Mouse (Mus musculus): ENCODE measurements around the gene Nr0b2. TPM values are rescaled to one million over a fixed set of nuclear protein-coding genes. Genes with fewer than 3 reads are reported as not detected.
"Not testable (repeated sequence)": the region's sequence is repeated elsewhere in the genome, so short reads cannot be mapped to it uniquely, and the experiment has no call there.

Nr0b2 gene
- polyA plus RNA-seq (2015; fragmentation: Nextera tagmentation; extraction: Ambion mirVana), result 7.5 and 8.1 TPM in 2 replicates

GRCm38 (mm10) chr4:133552768-133553447 is at the start of gene Nr0b2:
Gene Nr0b2 (plus strand): TSS chr4:133553376.
- no peaks in the 10 kb centered on the region for H3K9me3 ChIP-seq
- no peaks in the 10 kb centered on the region; the same call in 1 of the 2 replicates for H3K4me1 ChIP-seq (replicated peaks)
- peak; percentile 92 for ATAC-seq
- H3K27me3 ChIP-seq (replicated peaks), result no peaks in the 10 kb centered on the region
- H3K4me3 ChIP-seq (replicated peaks), result peak within 1 kb of the TSS; percentile 6; the same call in 1 of the 2 replicates
- H3K9ac ChIP-seq, result peak within 1 kb of the TSS; percentile 1; the same call in 1 of the 2 replicates
- WGBS, result 52% methylated on average over 10 of the region's 10 CpGs
- peak within 1 kb of the TSS; percentile 49 for H3K4me2 ChIP-seq (replicated peaks)
- no peaks in the 10 kb centered on the region for H3K36me3 ChIP-seq
- H3K27ac ChIP-seq, result peak within 1 kb of the TSS; percentile 73

DNA sequence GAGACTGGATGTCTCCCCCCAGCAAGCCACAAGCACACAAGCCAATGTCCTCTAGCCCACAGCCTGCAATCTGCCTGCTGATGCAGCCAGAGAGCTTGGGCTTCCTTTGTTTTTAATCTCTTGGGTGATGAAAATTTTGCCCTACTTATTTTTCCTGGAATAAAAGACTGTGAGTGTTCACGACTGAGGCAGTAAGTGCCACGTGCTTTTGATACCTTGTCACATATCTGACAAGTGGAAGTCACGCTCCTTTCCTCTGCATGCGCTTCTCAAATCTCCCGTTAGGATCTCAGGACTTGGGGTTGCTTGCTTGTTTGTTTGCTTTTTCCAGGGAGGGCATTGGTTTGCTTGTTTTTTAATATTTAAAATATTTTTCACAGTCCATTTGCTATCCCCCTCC is 48.9 kb upstream of the Nr0b2 start:
- Histone ChIP-seq H3K4me1 (replicated peaks) (no peaks in the 10 kb centered on the region), H3K9me3 (no peaks in the 10 kb centered on the region), H3K27me3 (replicated peaks) (peaks cover 25% of the 10 kb centered on the region), H3K9ac (no peak overlapping the region), H3K27ac (no peak overlapping the region), H3K36me3 (no peaks in the 10 kb centered on the region), H3K4me2 (replicated peaks) (no peak overlapping the region), H3K4me3 (replicated peaks) (no peak overlapping the region)
- ATAC-seq, result no peak
- WGBS, result 57% methylated on average over 5 of the region's 5 CpGs

- Histone ChIP-seq H3K9ac (no peak overlapping the region), H3K27me3 (replicated peaks) (peaks cover 19% of the 10 kb centered on the region), H3K4me3 (replicated peaks) (no peak overlapping the region), H3K27ac (no peak overlapping the region), H3K9me3 (no peaks in the 10 kb centered on the region), H3K4me2 (replicated peaks) (no peak overlapping the region), H3K4me1 (replicated peaks) (no peaks in the 10 kb centered on the region), H3K36me3 (no peaks in the 10 kb centered on the region)
- ATAC-seq, result no peak
- WGBS, result 60% methylated on average over 9 of the region's 9 CpGs
Observed at GRCm38 (mm10) chr4:133504755-133505485, 48.3 kb upstream of the Nr0b2 start.

DNA sequence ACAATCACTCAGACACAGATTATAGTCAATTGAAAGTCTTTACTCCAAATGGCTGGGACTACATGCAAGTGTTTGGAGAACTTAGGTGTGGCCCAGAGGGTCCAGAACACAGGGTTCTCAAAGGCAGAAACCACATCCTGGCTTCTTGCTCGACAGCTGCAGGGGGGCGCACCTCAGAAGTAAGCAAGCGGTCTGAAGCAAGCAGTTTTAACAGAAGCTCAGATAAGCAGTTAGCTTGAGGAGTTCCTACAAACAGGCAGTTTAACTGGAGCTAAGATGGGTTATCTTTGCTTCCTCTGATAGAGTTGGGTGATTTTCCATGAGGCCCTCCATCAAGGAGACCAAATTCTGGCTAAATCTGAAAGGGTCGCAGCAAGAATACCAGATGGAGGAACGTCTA is 46.6 kb upstream of the Nr0b2 start:
- peaks cover 9% of the 10 kb centered on the region for H3K27me3 ChIP-seq (replicated peaks)
- H3K9ac ChIP-seq, result no peak overlapping the region
- H3K4me3 ChIP-seq (replicated peaks), result no peak overlapping the region
- no peak overlapping the region for H3K4me2 ChIP-seq (replicated peaks)
- 61% methylated on average over 5 of the region's 5 CpGs for WGBS
- H3K9me3 ChIP-seq, result no peaks in the 10 kb centered on the region
- no peak for ATAC-seq
- H3K36me3 ChIP-seq, result no peaks in the 10 kb centered on the region
- H3K4me1 ChIP-seq (replicated peaks), result no peaks in the 10 kb centered on the region
- no peak overlapping the region for H3K27ac ChIP-seq

DNA sequence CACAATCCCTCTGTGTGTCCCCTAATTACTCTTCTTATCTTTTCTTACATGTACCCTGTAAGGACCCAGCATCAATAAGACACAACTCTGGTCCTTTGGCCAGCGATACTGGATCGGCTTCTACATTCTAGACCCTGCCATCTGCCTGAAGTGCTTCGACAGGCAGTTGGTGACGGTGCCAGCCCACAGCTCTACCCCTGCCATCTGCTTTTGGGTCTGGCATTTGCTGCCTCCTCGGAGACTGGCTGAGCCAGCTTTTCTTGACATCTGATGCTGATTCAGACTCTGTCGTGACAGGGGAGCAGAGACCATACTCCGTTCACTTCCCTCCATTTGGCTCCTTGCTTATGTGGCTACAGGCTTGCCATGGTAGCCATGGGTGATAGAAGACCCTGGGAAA is 44.2 kb upstream of the Nr0b2 start:
- WGBS, result 81% methylated on average over 7 of the region's 7 CpGs
- no peak overlapping the region for H3K4me2 ChIP-seq (replicated peaks)
- no peak overlapping the region for H3K4me3 ChIP-seq (replicated peaks)
- H3K27ac ChIP-seq, result no peak overlapping the region
- no peaks in the 10 kb centered on the region for H3K9me3 ChIP-seq
- no peak for ATAC-seq
- no peaks in the 10 kb centered on the region for H3K36me3 ChIP-seq
- H3K9ac ChIP-seq, result no peak overlapping the region
- H3K4me1 ChIP-seq (replicated peaks), result no peaks in the 10 kb centered on the region
- peaks cover 3% of the 10 kb centered on the region; the same call in 1 of the 2 replicates for H3K27me3 ChIP-seq (replicated peaks)

GRCm38 (mm10) chr4:133511050-133511449 is 42.1 kb upstream of the Nr0b2 start:
- no peak for ATAC-seq
- Histone ChIP-seq H3K27ac (no peak overlapping the region), H3K9ac (no peak overlapping the region), H3K4me2 (replicated peaks) (no peak overlapping the region), H3K27me3 (replicated peaks) (no peaks in the 10 kb centered on the region; the same call in 1 of the 2 replicates), H3K9me3 (no peaks in the 10 kb centered on the region), H3K36me3 (no peaks in the 10 kb centered on the region), H3K4me1 (replicated peaks) (no peaks in the 10 kb centered on the region), H3K4me3 (replicated peaks) (no peak overlapping the region)
- 76% methylated on average over 5 of the region's 5 CpGs for WGBS

- H3K9ac ChIP-seq; H3K36me3 ChIP-seq; H3K27ac ChIP-seq; ATAC-seq; H3K4me2 ChIP-seq (replicated peaks); H3K4me1 ChIP-seq (replicated peaks); H3K4me3 ChIP-seq (replicated peaks); H3K9me3 ChIP-seq; H3K27me3 ChIP-seq (replicated peaks): not testable (repeated sequence)
- 50% methylated on average over 5 of the region's 5 CpGs for WGBS
Observed at GRCm38 (mm10) chr4:133512511-133512910, 40.7 kb upstream of the Nr0b2 start.

DNA sequence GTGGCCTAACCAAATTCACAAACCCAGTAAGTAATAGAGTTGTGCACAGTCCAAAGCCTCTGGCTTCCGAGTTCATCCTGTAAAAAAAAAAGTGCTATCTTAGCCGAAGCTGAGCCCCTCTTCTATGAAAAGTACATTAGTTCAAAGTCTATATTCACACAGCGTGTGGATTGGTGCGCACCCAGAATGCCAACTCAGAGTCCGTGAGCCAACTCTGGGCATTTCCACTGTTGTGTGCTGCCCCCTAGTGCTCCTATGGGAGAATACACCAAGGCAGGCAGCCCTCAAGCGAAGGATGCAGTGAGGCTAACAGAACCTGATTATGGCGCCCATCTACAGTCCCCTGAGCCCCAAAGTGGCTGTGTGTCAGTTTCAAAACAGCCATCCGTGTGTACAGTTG is 40.2 kb upstream of the Nr0b2 start:
- peak; percentile 79 for ATAC-seq
- WGBS, result 14% methylated on average over 8 of the region's 8 CpGs

DNA sequence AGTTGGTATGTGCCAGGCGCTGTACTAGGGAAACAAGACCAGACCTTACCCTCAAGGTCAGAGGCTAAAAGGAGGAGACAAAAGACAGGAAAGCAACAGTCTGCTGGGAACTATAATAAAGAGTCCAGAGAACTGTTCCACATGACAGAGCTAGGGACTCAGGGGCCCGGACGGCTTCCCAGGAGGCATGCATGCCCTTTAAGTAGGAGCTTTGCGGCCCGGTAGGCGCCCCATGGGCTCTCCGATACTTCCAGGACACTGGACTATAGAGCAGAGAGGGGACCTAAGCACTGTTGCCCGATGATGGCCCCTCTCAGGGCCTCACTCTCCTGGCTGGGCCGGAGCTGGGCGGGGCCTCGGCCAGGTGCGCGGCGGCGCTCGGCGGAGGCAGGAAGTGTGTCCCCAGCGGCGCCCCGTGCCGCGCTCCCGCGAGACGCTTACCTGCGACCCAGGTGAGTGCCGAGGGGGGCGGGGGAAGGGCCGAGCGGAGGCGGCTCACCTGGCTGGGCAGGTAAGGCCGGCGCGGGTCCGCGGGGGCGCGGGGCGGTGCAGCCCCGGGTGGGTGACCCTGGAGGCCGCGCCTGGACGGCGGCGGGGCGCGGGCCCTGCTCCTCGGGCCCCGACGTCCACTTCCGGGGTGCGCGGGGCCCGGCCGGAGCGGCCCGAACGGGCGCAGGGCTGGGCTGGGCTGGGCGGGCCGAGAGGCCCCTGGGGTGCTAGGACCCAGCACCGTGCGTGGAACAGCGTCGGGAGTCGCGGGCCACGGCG is 34.4 kb upstream of the Nr0b2 start, which contains the start of gene Kdf1:
Gene Kdf1 (plus strand): TSS at position 363 of the 768 bp plus-strand sequence.
- Histone ChIP-seq H3K4me2 (replicated peaks) (peak within 1 kb of the TSS; percentile 62), H3K4me3 (replicated peaks) (peak within 1 kb of the TSS; percentile 57), H3K9me3 (no peaks in the 10 kb centered on the region), H3K36me3 (no peaks in the 10 kb centered on the region), H3K9ac (peak within 1 kb of the TSS; percentile 67), H3K27ac (peak within 1 kb of the TSS; percentile 72), H3K4me1 (replicated peaks) (0 out of 2 replicates have a peak, but pooled peaks cover 4% of the 10 kb centered on the region), H3K27me3 (replicated peaks) (peaks cover 25% of the 10 kb centered on the region)
- peak; percentile 96 for ATAC-seq
- WGBS, result 3% methylated on average over 55 of the region's 69 CpGs

More for the DNA sequence above, 40.2 kb upstream of the Nr0b2 start:
- no peak overlapping the region for H3K4me3 ChIP-seq (replicated peaks)
- no peak overlapping the region for H3K27ac ChIP-seq
- H3K36me3 ChIP-seq, result no peaks in the 10 kb centered on the region
- H3K4me2 ChIP-seq (replicated peaks), result no peak overlapping the region
- no peaks in the 10 kb centered on the region for H3K9me3 ChIP-seq
- H3K27me3 ChIP-seq (replicated peaks), result peaks cover 3% of the 10 kb centered on the region
- H3K4me1 ChIP-seq (replicated peaks), result no peaks in the 10 kb centered on the region
- no peak overlapping the region for H3K9ac ChIP-seq

- 7% methylated on average over 24 of the region's 25 CpGs for WGBS
- Histone ChIP-seq H3K9me3 (no peaks in the 10 kb centered on the region), H3K4me2 (replicated peaks) (peak overlapping the region; percentile 62), H3K9ac (peak overlapping the region; percentile 67), H3K4me1 (replicated peaks) (0 out of 2 replicates have a peak, but pooled peaks cover 4% of the 10 kb centered on the region), H3K27ac (peak overlapping the region; percentile 70), H3K36me3 (no peaks in the 10 kb centered on the region), H3K4me3 (replicated peaks) (peak overlapping the region; percentile 57), H3K27me3 (replicated peaks) (peaks cover 25% of the 10 kb centered on the region)
- peak; percentile 73 for ATAC-seq
Observed at GRCm38 (mm10) chr4:133519369-133519665, 33.9 kb upstream of the Nr0b2 start.

GRCm38 (mm10) chr4:133521502-133521901 is 31.7 kb upstream of the Nr0b2 start:
- 57% methylated on average over 2 of the region's 2 CpGs for WGBS
- no peak for ATAC-seq
- Histone ChIP-seq H3K4me3 (replicated peaks) (no peak overlapping the region), H3K36me3 (no peaks in the 10 kb centered on the region), H3K4me1 (replicated peaks) (0 out of 2 replicates have a peak, but pooled peaks cover 4% of the 10 kb centered on the region), H3K27me3 (replicated peaks) (peaks cover 25% of the 10 kb centered on the region), H3K9me3 (no peaks in the 10 kb centered on the region), H3K27ac (no peak overlapping the region), H3K9ac (no peak overlapping the region), H3K4me2 (replicated peaks) (no peak overlapping the region)

DNA sequence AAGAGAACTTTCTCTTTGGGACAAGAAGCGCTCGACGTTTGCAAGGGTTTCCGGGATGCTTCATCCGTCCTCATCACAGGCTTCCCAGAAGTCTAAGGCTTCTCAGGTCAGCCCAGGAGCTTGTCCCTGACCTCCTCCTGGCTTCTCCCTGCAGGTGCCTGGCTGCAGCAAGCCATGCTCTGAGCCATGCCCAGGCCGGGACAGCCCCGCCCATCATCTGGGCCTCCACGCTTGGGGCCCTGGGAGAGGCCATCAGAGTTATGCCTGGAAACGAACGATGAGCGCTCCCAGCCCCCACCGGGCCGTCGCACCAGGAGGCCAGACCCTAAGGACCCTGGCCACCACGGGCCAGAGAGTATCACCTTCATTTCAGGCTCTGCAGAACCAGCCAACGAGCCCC is 25.4 kb upstream of the Nr0b2 start:
- H3K36me3 ChIP-seq, result peaks cover 22% of the 10 kb centered on the region
- whole genome bisulfite sequencing, result 64% methylated on average over 16 of the region's 16 CpGs
- H3K4me3 ChIP-seq (replicated peaks), result no peak overlapping the region; the same call in 1 of the 2 replicates
- H3K27me3 ChIP-seq (replicated peaks), result no peaks in the 10 kb centered on the region
- peak overlapping the region; percentile 40 for H3K4me2 ChIP-seq (replicated peaks)
- 0 out of 2 replicates have a peak overlapping the region, but pooled peaks have one; percentile 17 for H3K27ac ChIP-seq
- no peak overlapping the region for H3K9ac ChIP-seq
- no peaks in the 10 kb centered on the region for H3K9me3 ChIP-seq
- H3K4me1 ChIP-seq (replicated peaks), result 0 out of 2 replicates have a peak, but pooled peaks cover 7% of the 10 kb centered on the region
- ATAC-seq, result peak; percentile 81
